Mouse (Mus musculus) megakaryocyte-erythroid progenitor cell, adult 5-6 weeks (primary cell): Measurements from ENCODE around the gene Impdh2. TPM values are rescaled to one million over a fixed set of nuclear protein-coding genes. Genes with fewer than 3 reads are reported as not detected.
A peak's percentile ranks its signal among the peaks of the same experiment; 100 is the strongest.

ENCODE experiments used
- ATAC-seq: replicated peaks from 2 replicates; pipeline ENCODE4 v1.8.0; 2016; ENCODE audit warnings: mild to moderate bottlenecking, inconsistent platforms; ENCODE audit not compliant: severe bottlenecking, poor library complexity, low FRiP score, low TSS enrichment
- total RNA-seq, 2 experiments: library from RNA; stranded (forward) in 1 of 2; stranded (reverse) in 1 of 2; fragments of 200-1000, 215-1000 nt in 1 of 2; fragments of >200 nt in 1 of 2; fragmentation: Nextera tagmentation in 1 of 2; gene quantifications; 2 replicates each; pipeline ENCODE4 v1.2.3; 2014 to 2017

Impdh2 gene
- total RNA-seq, 2 experiments from 2014 or later = 507 to 539 TPM

DNA sequence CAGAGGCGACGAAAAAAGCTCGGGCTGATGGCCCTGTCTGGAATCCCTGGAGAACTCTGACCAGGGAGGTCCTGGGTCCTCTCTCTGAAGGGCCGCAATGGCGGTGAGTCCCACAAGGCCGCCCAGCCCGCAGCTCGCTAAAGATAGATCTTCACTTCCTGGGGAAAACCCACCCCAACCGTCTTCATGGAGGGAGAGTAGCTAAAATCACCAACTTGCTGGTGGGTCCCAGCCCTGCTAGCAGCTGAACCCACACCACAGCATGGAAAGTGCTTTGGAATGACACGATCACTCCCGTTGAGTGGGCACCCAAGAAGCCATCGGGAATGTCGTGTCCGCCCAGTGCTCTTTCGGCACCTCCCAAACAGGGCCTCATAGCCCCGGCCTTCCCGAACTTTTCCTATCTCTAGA is 8.4 kb downstream of the Impdh2 start:
- no peak for ATAC-seq

DNA sequence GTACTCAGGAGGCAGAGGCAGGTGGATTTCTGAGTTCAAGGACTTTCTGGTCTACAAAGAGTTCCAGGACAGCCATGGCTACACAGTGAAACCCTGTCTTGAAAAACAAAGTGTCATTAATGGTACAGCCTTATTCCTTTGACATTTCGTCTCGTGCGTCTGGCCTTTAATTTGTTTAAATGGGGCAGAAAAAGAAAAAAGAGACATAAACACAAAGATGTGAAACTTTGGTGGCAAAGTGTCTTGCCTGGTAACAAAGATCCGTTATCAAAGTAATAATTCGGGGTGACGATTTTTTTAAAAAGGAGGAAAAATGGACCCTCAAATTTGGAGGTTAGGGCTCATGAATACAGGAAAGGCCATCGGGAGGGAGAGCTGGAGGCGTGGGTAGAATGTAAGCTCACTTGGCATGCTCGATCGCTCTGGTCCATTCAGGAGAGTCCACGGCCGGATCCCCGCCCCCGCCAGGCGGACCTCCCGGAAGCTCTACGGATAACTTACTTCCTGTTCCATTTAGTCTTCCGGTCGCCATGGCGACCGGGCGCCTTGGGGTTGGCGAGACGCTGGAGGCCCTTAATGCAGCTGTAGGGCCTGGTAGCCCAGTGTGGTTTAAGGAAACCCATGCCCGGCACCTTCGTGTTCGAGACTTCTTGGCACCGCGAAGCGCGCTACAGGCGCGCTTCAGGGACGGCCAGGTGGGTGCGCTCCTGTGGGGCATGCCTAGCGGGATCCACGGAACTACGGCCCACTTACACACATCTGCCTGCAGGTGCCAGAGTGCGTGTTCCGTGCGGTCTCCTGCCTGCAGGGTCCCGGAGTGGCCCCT is 9.5 kb downstream of the Impdh2 start, which contains the start of gene Dalrd3:
Gene Dalrd3, plus strand, starts transcription at position 506 of the 826 bp plus-strand sequence.
- peak; percentile 48 for ATAC-seq

- ATAC-seq = peak; percentile 23; the same call in 1 of the 2 replicates
These were observed 10.3 kb downstream of the Impdh2 start for GRCm38 (mm10) chr9:108570207-108570896.

- no peak for ATAC-seq
These were observed 11.4 kb downstream of the Impdh2 start for GRCm38 (mm10) chr9:108571401-108571973.

DNA sequence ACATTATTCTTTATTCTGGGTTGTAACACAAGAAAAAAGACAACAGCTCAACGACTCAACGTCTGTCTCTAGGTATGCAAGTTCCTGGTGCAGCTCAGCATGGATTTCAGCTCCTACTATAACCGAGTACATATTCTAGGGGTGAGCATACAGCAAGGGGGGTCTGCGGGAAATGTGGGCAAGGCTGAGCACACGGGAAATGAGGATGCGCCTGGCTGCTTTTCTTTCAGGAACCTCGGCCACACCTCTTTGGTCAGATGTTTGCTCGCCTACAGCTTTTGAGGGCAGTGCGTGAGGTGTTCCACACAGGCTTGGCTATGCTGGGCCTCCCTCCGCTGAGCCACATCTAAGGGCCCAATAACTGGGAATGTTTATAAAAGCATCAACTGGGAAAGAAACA is 12.2 kb downstream of the Impdh2 start:
- no peak for ATAC-seq

- ATAC-seq = no peak
These were observed 13.9 kb downstream of the Impdh2 start for GRCm38 (mm10) chr9:108573774-108574690.

- ATAC-seq = no peak
These were observed 14.8 kb downstream of the Impdh2 start for GRCm38 (mm10) chr9:108574921-108575320.

- ATAC-seq = no peak
These were observed 15.5 kb downstream of the Impdh2 start for GRCm38 (mm10) chr9:108575321-108576297.

GRCm38 (mm10) chr9:108577025-108577424 is 16.9 kb downstream of the Impdh2 start:
- ATAC-seq = no peak

GRCm38 (mm10) chr9:108577934-108578544 is 18.0 kb downstream of the Impdh2 start:
- ATAC-seq = no peak

GRCm38 (mm10) chr9:108578545-108579343 is 18.7 kb downstream of the Impdh2 start, which contains the start of gene Wdr6:
Gene Wdr6, minus strand, starts transcription at chr9:108578739.
- peak; percentile 89 for ATAC-seq

GRCm38 (mm10) chr9:108579344-108579690 is 19.2 kb downstream of the Impdh2 start:
- no peak for ATAC-seq

- ATAC-seq = no peak
These were observed 27.6 kb downstream of the Impdh2 start for GRCm38 (mm10) chr9:108587571-108588180.

DNA sequence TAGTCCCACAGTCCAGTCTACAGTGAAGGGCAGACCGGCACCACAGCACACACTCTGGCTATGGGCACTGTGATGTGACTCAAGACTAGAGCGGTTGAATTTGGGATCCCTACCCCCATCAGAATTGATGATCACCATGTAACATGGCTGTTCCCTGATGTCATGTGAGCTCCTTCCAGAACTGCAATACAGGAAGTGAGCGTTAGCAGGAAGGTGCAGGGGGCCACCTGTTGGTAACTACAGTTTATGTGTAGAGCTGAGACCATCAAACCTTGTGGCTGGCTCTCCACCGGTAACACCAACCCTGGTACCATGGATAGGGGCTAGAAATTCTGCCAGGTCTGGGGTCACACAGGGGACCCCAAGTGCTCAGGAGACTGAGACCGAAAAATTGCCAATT is 29.1 kb downstream of the Impdh2 start:
- 0 out of 2 replicates have a peak, but pooled peaks have one; percentile 8 for ATAC-seq

GRCm38 (mm10) chr9:108591462-108591861 is 31.4 kb downstream of the Impdh2 start:
- ATAC-seq = no peak

DNA sequence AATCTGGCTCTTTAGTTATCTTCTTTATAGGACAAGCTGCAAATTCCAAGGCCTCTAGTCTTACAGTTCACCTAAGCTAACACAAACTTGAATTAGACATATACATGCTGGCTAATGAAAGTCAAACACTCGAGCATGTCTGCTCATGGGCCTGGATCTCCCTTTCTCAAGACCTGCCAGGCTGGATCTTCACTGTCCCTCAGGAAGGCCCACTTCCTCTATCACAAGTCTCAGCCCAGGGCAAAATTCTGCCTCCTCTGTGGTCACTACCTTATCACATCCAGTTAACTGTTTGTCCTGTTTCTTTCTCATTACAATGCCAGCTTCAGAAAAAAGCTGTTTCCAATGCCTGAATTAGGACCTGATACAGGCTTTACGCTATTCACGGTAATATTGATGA is 34.3 kb downstream of the Impdh2 start:
- no peak for ATAC-seq
